Mouse (Mus musculus): ENCODE data around the gene Slc22a8. TPM values are rescaled to one million over a fixed set of nuclear protein-coding genes. Genes with fewer than 3 reads are reported as not detected.

The Slc22a8 gene
- polyA plus RNA-seq, 1 experiment from 2014 or later, result 0.08 TPM

- Histone ChIP-seq H3K4me2 (replicated peaks) (peak overlapping the region; percentile 64), H3K4me1 (0 out of 2 replicates have a peak, but pooled peaks cover 7% of the 10 kb centered on the region), H3K36me3 (no peaks in the 10 kb centered on the region), H3K27ac (0 out of 2 replicates have a peak overlapping the region, but pooled peaks have one; percentile 54), H3K9ac (peak overlapping the region; percentile 47), H3K4me3 (peak overlapping the region; percentile 31), H3K9me3 (no peaks in the 10 kb centered on the region), H3K27me3 (no peaks in the 10 kb centered on the region)
- 9% methylated on average over 24 of the region's 24 CpGs for WGBS
- peak; percentile 69 for ATAC-seq (ENCODE audit: insufficient number of reproducible peaks, insufficient read depth, low FRiP score, low TSS enrichment)
Measured at GRCm38 (mm10) chr19:8578293-8578969, 12.6 kb upstream of the Slc22a8 start.

- H3K36me3 ChIP-seq, result no peaks in the 10 kb centered on the region
- 66% methylated on average over 2 of the region's 2 CpGs for WGBS
- H3K9ac ChIP-seq, result peak overlapping the region; percentile 47; the same call in 1 of the 2 replicates
- 0 out of 2 replicates have a peak, but pooled peaks cover 7% of the 10 kb centered on the region for H3K4me1 ChIP-seq
- no peaks in the 10 kb centered on the region for H3K9me3 ChIP-seq
- H3K4me3 ChIP-seq, result peak overlapping the region; percentile 31
- ATAC-seq (ENCODE audit: insufficient number of reproducible peaks, insufficient read depth, low FRiP score, low TSS enrichment), result no peak
- 0 out of 2 replicates have a peak overlapping the region, but pooled peaks have one; percentile 54 for H3K27ac ChIP-seq
- peak overlapping the region; percentile 64 for H3K4me2 ChIP-seq (replicated peaks)
- no peaks in the 10 kb centered on the region for H3K27me3 ChIP-seq
Measured at GRCm38 (mm10) chr19:8578970-8579342, 12.1 kb upstream of the Slc22a8 start.

- Histone ChIP-seq H3K27ac (no peak overlapping the region), H3K4me2 (replicated peaks) (no peak overlapping the region), H3K4me3 (no peak overlapping the region), H3K36me3 (no peaks in the 10 kb centered on the region), H3K9me3 (no peaks in the 10 kb centered on the region), H3K9ac (no peak overlapping the region), H3K4me1 (no peaks in the 10 kb centered on the region), H3K27me3 (no peaks in the 10 kb centered on the region)
- WGBS, result 90% methylated on average over 3 of the region's 3 CpGs
- ATAC-seq (ENCODE audit: insufficient number of reproducible peaks, insufficient read depth, low FRiP score, low TSS enrichment), result no peak
Measured at GRCm38 (mm10) chr19:8585298-8585697, 5.8 kb upstream of the Slc22a8 start.

GRCm38 (mm10) chr19:8585899-8586298 lies 5.2 kb upstream of the Slc22a8 start:
- Histone ChIP-seq H3K9ac (no peak overlapping the region), H3K4me2 (replicated peaks) (no peak overlapping the region), H3K4me1 (peaks cover under 1% of the 10 kb centered on the region; the same call in 1 of the 2 replicates), H3K36me3 (no peaks in the 10 kb centered on the region), H3K9me3 (no peaks in the 10 kb centered on the region), H3K4me3 (no peak overlapping the region), H3K27ac (no peak overlapping the region), H3K27me3 (no peaks in the 10 kb centered on the region)
- no peak for ATAC-seq (ENCODE audit: insufficient number of reproducible peaks, insufficient read depth, low FRiP score, low TSS enrichment)
- 65% methylated on average over 2 of the region's 2 CpGs for WGBS

GRCm38 (mm10) chr19:8586350-8586749 lies 4.7 kb upstream of the Slc22a8 start:
- H3K9ac ChIP-seq, result no peak overlapping the region
- peaks cover 5% of the 10 kb centered on the region for H3K4me1 ChIP-seq
- no peaks in the 10 kb centered on the region for H3K9me3 ChIP-seq
- ATAC-seq (ENCODE audit: insufficient number of reproducible peaks, insufficient read depth, low FRiP score, low TSS enrichment), result no peak
- no peak overlapping the region for H3K4me3 ChIP-seq
- no peak overlapping the region for H3K27ac ChIP-seq
- no peak overlapping the region for H3K4me2 ChIP-seq (replicated peaks)
- no peaks in the 10 kb centered on the region for H3K27me3 ChIP-seq
- WGBS, result 44% methylated on average over 3 of the region's 3 CpGs
- no peaks in the 10 kb centered on the region for H3K36me3 ChIP-seq

GRCm38 (mm10) chr19:8587315-8587714 lies 3.7 kb upstream of the Slc22a8 start:
- ATAC-seq (ENCODE audit: insufficient number of reproducible peaks, insufficient read depth, low FRiP score, low TSS enrichment), result no peak
- H3K4me2 ChIP-seq (replicated peaks), result no peak overlapping the region
- H3K27me3 ChIP-seq, result no peaks in the 10 kb centered on the region
- H3K4me3 ChIP-seq, result no peak overlapping the region
- peaks cover 9% of the 10 kb centered on the region for H3K4me1 ChIP-seq
- 70% methylated on average over 1 of the region's 1 CpGs for WGBS
- H3K9me3 ChIP-seq, result no peaks in the 10 kb centered on the region
- no peak overlapping the region for H3K27ac ChIP-seq
- no peak overlapping the region for H3K9ac ChIP-seq
- no peaks in the 10 kb centered on the region for H3K36me3 ChIP-seq

GRCm38 (mm10) chr19:8592155-8592554 lies 1.1 kb downstream of the Slc22a8 start:
- Histone ChIP-seq H3K9ac (no peak overlapping the region), H3K36me3 (no peaks in the 10 kb centered on the region), H3K4me3 (no peak overlapping the region), H3K27ac (no peak overlapping the region), H3K9me3 (no peaks in the 10 kb centered on the region), H3K4me1 (peaks cover 20% of the 10 kb centered on the region), H3K27me3 (no peaks in the 10 kb centered on the region), H3K4me2 (replicated peaks) (no peak overlapping the region)
- no peak for ATAC-seq (ENCODE audit: insufficient number of reproducible peaks, insufficient read depth, low FRiP score, low TSS enrichment)
- 55% methylated on average over 2 of the region's 2 CpGs for WGBS

- Histone ChIP-seq H3K9ac (no peak overlapping the region), H3K4me3 (no peak overlapping the region), H3K36me3 (no peaks in the 10 kb centered on the region), H3K9me3 (no peaks in the 10 kb centered on the region), H3K27me3 (no peaks in the 10 kb centered on the region), H3K27ac (no peak overlapping the region), H3K4me1 (peaks cover 20% of the 10 kb centered on the region), H3K4me2 (replicated peaks) (no peak overlapping the region)
- WGBS, result 70% methylated on average over 6 of the region's 6 CpGs
- no peak for ATAC-seq (ENCODE audit: insufficient number of reproducible peaks, insufficient read depth, low FRiP score, low TSS enrichment)
Measured at GRCm38 (mm10) chr19:8592873-8593408, 1.9 kb downstream of the Slc22a8 start.

DNA sequence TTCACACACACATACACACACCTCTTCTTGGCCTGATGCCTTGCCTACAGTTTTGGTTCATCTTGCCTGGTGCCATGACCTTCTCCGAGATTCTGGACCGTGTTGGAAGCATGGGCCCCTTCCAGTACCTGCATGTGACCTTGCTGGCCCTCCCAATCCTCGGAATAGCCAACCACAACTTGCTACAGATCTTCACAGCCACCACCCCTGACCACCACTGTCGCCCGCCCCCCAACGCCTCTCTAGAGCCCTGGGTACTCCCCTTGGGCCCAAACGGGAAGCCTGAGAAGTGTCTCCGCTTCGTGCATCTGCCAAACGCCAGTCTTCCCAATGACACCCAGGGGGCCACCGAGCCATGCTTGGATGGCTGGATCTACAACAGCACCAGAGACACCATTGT lies 2.8 kb downstream of the Slc22a8 start:
- Histone ChIP-seq H3K4me2 (replicated peaks) (no peak overlapping the region), H3K4me1 (peaks cover 20% of the 10 kb centered on the region), H3K27me3 (no peaks in the 10 kb centered on the region), H3K4me3 (no peak overlapping the region), H3K9me3 (no peaks in the 10 kb centered on the region), H3K36me3 (no peaks in the 10 kb centered on the region), H3K27ac (no peak overlapping the region), H3K9ac (no peak overlapping the region)
- ATAC-seq (ENCODE audit: insufficient number of reproducible peaks, insufficient read depth, low FRiP score, low TSS enrichment), result no peak
- 87% methylated on average over 11 of the region's 11 CpGs for WGBS

GRCm38 (mm10) chr19:8594518-8594917 lies 3.5 kb downstream of the Slc22a8 start:
- no peaks in the 10 kb centered on the region for H3K36me3 ChIP-seq
- 9% methylated on average over 1 of the region's 1 CpGs for WGBS
- no peak overlapping the region for H3K27ac ChIP-seq
- H3K27me3 ChIP-seq, result no peaks in the 10 kb centered on the region
- no peak overlapping the region for H3K4me2 ChIP-seq (replicated peaks)
- ATAC-seq (ENCODE audit: insufficient number of reproducible peaks, insufficient read depth, low FRiP score, low TSS enrichment), result no peak
- H3K4me3 ChIP-seq, result no peak overlapping the region
- no peak overlapping the region for H3K9ac ChIP-seq
- H3K9me3 ChIP-seq, result no peaks in the 10 kb centered on the region
- peaks cover 20% of the 10 kb centered on the region for H3K4me1 ChIP-seq

DNA sequence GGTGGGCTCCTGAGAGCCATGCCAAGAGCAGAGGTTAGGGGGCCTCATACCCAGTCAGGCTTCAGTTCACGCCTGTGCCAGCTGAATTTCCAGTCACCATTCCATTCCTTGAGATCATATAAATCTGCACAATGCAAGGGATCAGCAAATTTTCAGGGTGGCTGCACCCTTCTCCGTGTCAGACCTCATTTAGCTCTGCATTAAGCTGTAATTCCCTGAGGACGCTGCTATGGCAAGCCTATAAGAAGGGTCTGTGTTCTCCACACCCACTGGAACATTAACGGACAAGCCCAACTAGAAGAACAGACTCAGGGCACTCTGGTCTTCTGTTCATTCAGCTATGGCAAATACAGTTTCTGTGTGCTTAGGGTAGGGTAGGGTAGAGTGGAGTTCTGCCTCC lies 6.2 kb downstream of the Slc22a8 start:
- 66% methylated on average over 4 of the region's 4 CpGs for WGBS
- Histone ChIP-seq H3K27me3 (no peaks in the 10 kb centered on the region), H3K9ac (no peak overlapping the region), H3K4me3 (no peak overlapping the region), H3K36me3 (no peaks in the 10 kb centered on the region), H3K9me3 (no peaks in the 10 kb centered on the region), H3K4me1 (peaks cover 12% of the 10 kb centered on the region), H3K27ac (no peak overlapping the region), H3K4me2 (replicated peaks) (no peak overlapping the region)
- ATAC-seq (ENCODE audit: insufficient number of reproducible peaks, insufficient read depth, low FRiP score, low TSS enrichment), result peak; percentile 22; the same call in 1 of the 2 replicates

DNA sequence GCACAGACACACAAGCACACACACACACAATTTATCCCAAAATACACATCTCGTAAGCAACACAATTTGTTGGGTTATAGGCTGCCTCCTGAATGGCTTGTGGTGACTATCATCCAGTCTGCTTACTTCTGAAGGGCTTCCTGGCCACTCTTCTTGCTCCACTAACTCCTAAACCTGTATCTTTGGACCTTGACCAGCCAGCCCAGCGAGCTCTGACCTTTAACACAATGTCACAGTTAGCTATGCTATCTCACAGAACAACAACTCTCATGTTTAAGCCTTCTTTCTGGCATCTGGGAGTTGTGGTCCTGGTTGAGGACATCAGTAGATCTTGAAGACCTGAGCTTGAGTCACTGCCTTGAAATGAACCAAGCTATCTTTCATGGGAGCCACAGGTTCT lies 8.2 kb downstream of the Slc22a8 start:
- ATAC-seq (ENCODE audit: insufficient number of reproducible peaks, insufficient read depth, low FRiP score, low TSS enrichment), result no peak
- no peaks in the 10 kb centered on the region for H3K36me3 ChIP-seq
- no peak overlapping the region for H3K4me2 ChIP-seq (replicated peaks)
- H3K4me1 ChIP-seq, result peaks cover 7% of the 10 kb centered on the region
- H3K27ac ChIP-seq, result no peak overlapping the region
- no peaks in the 10 kb centered on the region for H3K9me3 ChIP-seq
- H3K4me3 ChIP-seq, result no peak overlapping the region
- no peak overlapping the region for H3K9ac ChIP-seq
- 79% methylated on average over 2 of the region's 2 CpGs for WGBS
- H3K27me3 ChIP-seq, result no peaks in the 10 kb centered on the region

Data from embryonic facial prominence, embryonic 12.5 days (tissue).